Mouse (Mus musculus): ENCODE measurements around the gene Uaca. TPM values are rescaled to one million over a fixed set of nuclear protein-coding genes. Genes with fewer than 3 reads are reported as not detected.

Uaca gene
- total RNA-seq (2023) = not detected

GRCm38 (mm10) chr9:60794210-60794840 is at the start of gene Uaca:
Uaca (plus strand) TSS chr9:60794542.

Other genes with a start within 250 kb of the Uaca start
- gene Lrrc49, start 106.4 kb upstream of the Uaca start, total RNA-seq (2023) = not detected
- not detected for gene Larp6, start 81.6 kb upstream of the Uaca start, total RNA-seq (2023)

Measured in CD4-positive naive resting alpha-beta T cell, adult 57 days (primary cell).